Mouse (Mus musculus): Measurements from ENCODE around the gene Fcrl6.

- no peak for TF ChIP-seq MAX (IDR thresholded peaks at IDR 0.05; ENCODE audit: low read depth)
- no peak for TF ChIP-seq MYOG (IDR thresholded peaks at IDR 0.05; ENCODE audit: control insufficient read depth in 1 of 3, insufficient read depth in 1 of 3, insufficient read length in 2 of 3, low read depth in 2 of 3)
- no peak for TF ChIP-seq POLR2AphosphoS2 (IDR thresholded peaks at IDR 0.05; ENCODE audit: insufficient read length, low read depth)
- TF ChIP-seq MYOD1 (IDR thresholded peaks at IDR 0.05; ENCODE audit: control insufficient read depth in 1 of 3, insufficient read length in 2 of 3, low read depth in 2 of 3), result no peak
- no peak for TF ChIP-seq USF1 (IDR thresholded peaks at IDR 0.05; ENCODE audit: low read depth)
- TF ChIP-seq POLR2A (IDR thresholded peaks at IDR 0.05; ENCODE audit: insufficient read length, low read depth), result no peak
- TF ChIP-seq REST (IDR thresholded peaks at IDR 0.05; ENCODE audit: insufficient read depth, insufficient read length), result no peak
These were observed 34.6 kb downstream of the Fcrl6 start for GRCm38 (mm10) chr1:172567758-172568157.

All from myocyte (in vitro differentiated cells).